Mouse (Mus musculus) layer of hippocampus, adult 8-10 months (tissue): Measurements from ENCODE around the gene Clstn1. TPM values are rescaled to one million over a fixed set of nuclear protein-coding genes. Genes with fewer than 3 reads are reported as not detected.
"Not testable (repeated sequence)": the region's sequence is repeated elsewhere in the genome, so short reads cannot be mapped to it uniquely, and the experiment has no call there.

ENCODE experiments used
- DNase-seq, 2 experiments: peaks; one replicate each; pipeline ENCODE4 v3.0.0; 2022; ENCODE audit warnings: low spot score in 2 of 2
- total RNA-seq, 4 experiments: library from RNA; stranded (reverse); gene quantifications; 2 replicates each; pipeline ENCODE4 v1.2.4; 2022

Gene Clstn1
- total RNA-seq, 4 experiments from 2014 or later, result 744 to 810 (median 791) TPM

- DNase-seq, result no peak
Observed at GRCm38 (mm10) chr4:149594913-149595581, 8.8 kb downstream of the Clstn1 start.

GRCm38 (mm10) chr4:149597641-149598208, 11.5 kb downstream of the Clstn1 start:
- DNase-seq, result no peak

GRCm38 (mm10) chr4:149599549-149599948, 13.3 kb downstream of the Clstn1 start:
- no peak for DNase-seq

GRCm38 (mm10) chr4:149600130-149600529, 13.9 kb downstream of the Clstn1 start:
- DNase-seq, result no peak

GRCm38 (mm10) chr4:149601484-149601883, 15.2 kb downstream of the Clstn1 start:
- no peak for DNase-seq

GRCm38 (mm10) chr4:149602236-149602635, 16.0 kb downstream of the Clstn1 start:
- DNase-seq, result no peak

GRCm38 (mm10) chr4:149603860-149604259, 17.6 kb downstream of the Clstn1 start:
- no peak for DNase-seq

GRCm38 (mm10) chr4:149604518-149604917, 18.2 kb downstream of the Clstn1 start:
- DNase-seq, result no peak

- no peak for DNase-seq
Observed at GRCm38 (mm10) chr4:149606056-149606455, 19.8 kb downstream of the Clstn1 start.

- no peak for DNase-seq
Observed at GRCm38 (mm10) chr4:149606766-149607358, 20.6 kb downstream of the Clstn1 start.

- no peak for DNase-seq
Observed at GRCm38 (mm10) chr4:149607591-149608308, 21.5 kb downstream of the Clstn1 start.

- no peak for DNase-seq
Observed at GRCm38 (mm10) chr4:149608309-149608638, 22.0 kb downstream of the Clstn1 start.

GRCm38 (mm10) chr4:149609256-149610025, 23.2 kb downstream of the Clstn1 start:
- no peak for DNase-seq

GRCm38 (mm10) chr4:149611376-149612044, 25.2 kb downstream of the Clstn1 start:
- peak in 1 of 2 experiments; percentile 53 for DNase-seq

- DNase-seq, result not testable (repeated sequence)
Observed at GRCm38 (mm10) chr4:149613497-149613896, 27.2 kb downstream of the Clstn1 start.

GRCm38 (mm10) chr4:149614869-149615268, 28.6 kb downstream of the Clstn1 start:
- no peak for DNase-seq

- not testable (repeated sequence) for DNase-seq
Observed at GRCm38 (mm10) chr4:149616999-149617398, 30.7 kb downstream of the Clstn1 start.

GRCm38 (mm10) chr4:149619988-149620387, 33.7 kb downstream of the Clstn1 start:
- no peak for DNase-seq

- DNase-seq, result no peak
Observed at GRCm38 (mm10) chr4:149621286-149621685, 35.0 kb downstream of the Clstn1 start.

- DNase-seq, result no peak
Observed at GRCm38 (mm10) chr4:149623711-149624110, 37.4 kb downstream of the Clstn1 start.

GRCm38 (mm10) chr4:149626809-149627208, 40.5 kb downstream of the Clstn1 start:
- no peak for DNase-seq
